ENCODE assay signal across 8 mouse cellular contexts in genomic region chr9:113441770-113442411, GRCm38 (mm10).
DNase-seq lines count a peak whose midpoint lies in the region; ATAC-seq lines count a peak whose summit lies in the region.

No protein-coding gene starts in this region.

- no peak overlapping the region for H3K27ac ChIP-seq in forebrain, embryonic 10.5 days
- no peak overlapping the region for H3K27ac ChIP-seq in heart, embryonic 16.5 days (ENCODE audit: low read length)
- H3K27ac ChIP-seq in liver, embryonic 12.5 days = no peak overlapping the region

- no peaks in the 10 kb centered on the region for H3K9me3 ChIP-seq in forebrain, embryonic 10.5 days
- H3K9me3 ChIP-seq in heart, embryonic 16.5 days (replicated peaks; ENCODE audit: control insufficient read depth, low read length) = no peaks in the 10 kb centered on the region
- H3K9me3 ChIP-seq in liver, embryonic 12.5 days (replicated peaks) = no peaks in the 10 kb centered on the region

- 8% methylated on average over 21 of the region's 21 CpGs for whole genome bisulfite sequencing in forebrain, embryonic 10.5 days
- 6% methylated on average over 21 of the region's 21 CpGs for WGBS in heart, embryonic 16.5 days
- WGBS in liver, embryonic 12.5 days (ENCODE audit: insufficient replicate concordance) = 7% methylated on average over 21 of the region's 21 CpGs

- H3K9ac ChIP-seq in heart, embryonic 16.5 days (ENCODE audit: low read length) = peak overlapping the region; percentile 36
- H3K9ac ChIP-seq in liver, embryonic 12.5 days = no peak overlapping the region

- H3K4me3 ChIP-seq in forebrain, embryonic 10.5 days = peak overlapping the region; percentile 44
- peak overlapping the region; percentile 58 for H3K4me3 ChIP-seq in heart, embryonic 16.5 days (ENCODE audit: low read length)
- H3K4me3 ChIP-seq in liver, embryonic 12.5 days = peak overlapping the region; percentile 39

- DNase-seq in B cell, adult 2 months = peak; percentile 23 to 24
- DNase-seq in brain, embryonic 18.5 days (ENCODE audit: low read depth, low spot score) = peak; percentile 63
- peak; percentile 85 for DNase-seq in forebrain, embryonic 10.5 days (ENCODE audit: extremely low spot score, low spot score)
- DNase-seq in kidney, postnatal 25 days = peak; percentile 75 to 86
- DNase-seq in neural tube, embryonic 10.5 days (ENCODE audit: extremely low spot score, low spot score) = peak; percentile 87
- peak; percentile 74 for DNase-seq in testis, postnatal 14 days (ENCODE audit: low spot score)

- H3K4me2 ChIP-seq in heart, embryonic 16.5 days (ENCODE audit: low read depth, low read length) = peak overlapping the region; percentile 76
- peak overlapping the region; percentile 48 for H3K4me2 ChIP-seq in liver, embryonic 12.5 days

- H3K27me3 ChIP-seq in forebrain, embryonic 10.5 days (ENCODE audit: poor library complexity, severe bottlenecking) = no peaks in the 10 kb centered on the region
- H3K27me3 ChIP-seq in heart, embryonic 16.5 days (ENCODE audit: control insufficient read depth, insufficient read depth, low read length) = no peaks in the 10 kb centered on the region; the same call in 1 of the 2 replicates
- no peaks in the 10 kb centered on the region for H3K27me3 ChIP-seq in liver, embryonic 12.5 days (replicated peaks)

- H3K4me1 ChIP-seq in forebrain, embryonic 10.5 days = peaks cover 9% of the 10 kb centered on the region
- H3K4me1 ChIP-seq in heart, embryonic 16.5 days (ENCODE audit: control insufficient read depth, insufficient read depth, low read length) = 0 out of 2 replicates have a peak, but pooled peaks cover 2% of the 10 kb centered on the region
- no peaks in the 10 kb centered on the region for H3K4me1 ChIP-seq in liver, embryonic 12.5 days

- peak; percentile 52; the same call in 1 of the 2 replicates for ATAC-seq in heart, embryonic 16.5 days (replicated peaks; ENCODE audit: extremely low read depth, insufficient read depth, low FRiP score)
- ATAC-seq in liver, embryonic 12.5 days = no peak

- H3K36me3 ChIP-seq in forebrain, embryonic 10.5 days (replicated peaks) = no peaks in the 10 kb centered on the region
- H3K36me3 ChIP-seq in heart, embryonic 16.5 days (ENCODE audit: control insufficient read depth, insufficient read depth) = no peaks in the 10 kb centered on the region
- no peaks in the 10 kb centered on the region for H3K36me3 ChIP-seq in liver, embryonic 12.5 days

Comparison
In these comparisons a context has a peak if more than half of its experiments do, and no peak if none do; other contexts are left out.
1. DNase-seq: peak in every context shown above with its lines; median percentile 87 in neural tube, embryonic 10.5 days; 85 in forebrain, embryonic 10.5 days; 80 in kidney, postnatal 25 days; 74 in testis, postnatal 14 days; 63 in brain, embryonic 18.5 days; 24 in B cell, adult 2 months.